Mouse (Mus musculus) stomach, embryonic 16.5 days (tissue): Measurements from ENCODE around the gene Lta. TPM values are rescaled to one million over a fixed set of nuclear protein-coding genes. Genes with fewer than 3 reads are reported as not detected.

ENCODE experiments used
- ATAC-seq: fragments of 200-750 bp; cut with Nextera tagmentation; 2 replicates; pipeline ENCODE4 v1.8.0; 2017; ENCODE audit warnings: moderate number of reproducible peaks, moderate TSS enrichment; ENCODE audit not compliant: insufficient read depth, low FRiP score
- H3K27ac ChIP-seq: fragments of 300-500 bp; sonication (generic); 2 replicates; pipeline ENCODE4 v1.5.1; 2014; ENCODE audit warnings: low read length
- H3K27me3 ChIP-seq: fragments of 300-500 bp; sonication (generic); 2 replicates; pipeline ENCODE4 v1.6.1; 2014; ENCODE audit warnings: low read length, control low read depth, mixed read lengths; ENCODE audit not compliant: control insufficient read depth, insufficient read depth
- H3K36me3 ChIP-seq: fragments of 300-500 bp; sonication (generic); 2 replicates; pipeline ENCODE4 v1.6.1; 2014; ENCODE audit warnings: low read length; ENCODE audit not compliant: control insufficient read depth, insufficient read depth
- H3K4me1 ChIP-seq: fragments of 300-500 bp; sonication (generic); 2 replicates; pipeline ENCODE4 v1.6.1; 2014; ENCODE audit warnings: low read length, control low read depth, mixed read lengths; ENCODE audit not compliant: control insufficient read depth, insufficient read depth
- H3K4me2 ChIP-seq: fragments of 300-500 bp; sonication (generic); 2 replicates; pipeline ENCODE4 v1.6.1; 2014; ENCODE audit warnings: low read depth, low read length, mixed read lengths
- H3K4me3 ChIP-seq: fragments of 300-500 bp; sonication (generic); replicated peaks from 2 replicates; pipeline ENCODE4 v1.5.1; 2014; ENCODE audit warnings: mild to moderate bottlenecking, low read length
- H3K9ac ChIP-seq: fragments of 300-500 bp; sonication (generic); 2 replicates; pipeline ENCODE4 v1.6.1; 2014; ENCODE audit warnings: low read length
- H3K9me3 ChIP-seq: fragments of 300-500 bp; sonication (generic); replicated peaks from 2 replicates; pipeline ENCODE4 v1.6.1; 2016; ENCODE audit warnings: low read length, control low read depth; ENCODE audit not compliant: control insufficient read depth
- WGBS: fragments of 180-500 bp; shearing (Covaris S2); extraction: QIAGEN DNeasy Blood & Tissue Kit; methylation state at CpG from one replicate; pipeline ENCODE4 v1.1.7; 2014; 5-methylcytosine and 5-hydroxymethylcytosine counted together
- polyA plus RNA-seq: library from polyadenylated mRNA; unstranded; fragments of >200 nt; fragmentation: Nextera tagmentation; extraction: Ambion mirVana; gene quantifications from 2 replicates; pipeline ENCODE4 v1.2.1, GENCODE M21; 2015

Gene Lta
- polyA plus RNA-seq, 1 experiment from 2014 or later: 0.46 TPM

- H3K9me3 ChIP-seq: no peaks in the 10 kb centered on the region
- peak overlapping the region; percentile 50 for H3K4me2 ChIP-seq
- peak overlapping the region; percentile 74 for H3K27ac ChIP-seq
- peaks cover 4% of the 10 kb centered on the region for H3K4me1 ChIP-seq
- no peaks in the 10 kb centered on the region for H3K27me3 ChIP-seq
- ATAC-seq: peak; percentile 68
- WGBS: 4% methylated on average over 18 of the region's 18 CpGs
- H3K36me3 ChIP-seq: no peaks in the 10 kb centered on the region
- H3K4me3 ChIP-seq: peak overlapping the region; percentile 47
- peak overlapping the region; percentile 47 for H3K9ac ChIP-seq
Observed at GRCm38 (mm10) chr17:35185639-35186611, 19.2 kb downstream of the Lta start.

- Histone ChIP-seq H3K4me1 (no peaks in the 10 kb centered on the region), H3K4me3 (no peak overlapping the region), H3K9ac (no peak overlapping the region), H3K9me3 (no peaks in the 10 kb centered on the region), H3K4me2 (no peak overlapping the region), H3K27ac (no peak overlapping the region), H3K36me3 (no peaks in the 10 kb centered on the region), H3K27me3 (no peaks in the 10 kb centered on the region)
- no peak for ATAC-seq
- 85% methylated on average over 5 of the region's 5 CpGs for WGBS
Observed at GRCm38 (mm10) chr17:35180093-35180492, 25.1 kb downstream of the Lta start.

GRCm38 (mm10) chr17:35178528-35178927 is 26.6 kb downstream of the Lta start:
- no peaks in the 10 kb centered on the region for H3K9me3 ChIP-seq
- no peak overlapping the region for H3K27ac ChIP-seq
- H3K4me2 ChIP-seq: no peak overlapping the region
- ATAC-seq: peak; percentile 77
- no peaks in the 10 kb centered on the region for H3K27me3 ChIP-seq
- H3K36me3 ChIP-seq: no peaks in the 10 kb centered on the region
- H3K4me3 ChIP-seq: no peak overlapping the region
- H3K4me1 ChIP-seq: no peaks in the 10 kb centered on the region
- 14% methylated on average over 5 of the region's 5 CpGs for WGBS
- H3K9ac ChIP-seq: no peak overlapping the region

- Histone ChIP-seq H3K27me3 (no peaks in the 10 kb centered on the region), H3K9ac (0 out of 2 replicates have a peak within 1 kb of the TSS, but pooled peaks have one; percentile 9), H3K27ac (no peak within 1 kb of the TSS), H3K4me2 (no peak within 1 kb of the TSS), H3K4me1 (no peaks in the 10 kb centered on the region), H3K36me3 (no peaks in the 10 kb centered on the region), H3K4me3 (no peak within 1 kb of the TSS), H3K9me3 (no peaks in the 10 kb centered on the region)
- WGBS: 37% methylated on average over 2 of the region's 2 CpGs
- no peak for ATAC-seq
Observed at GRCm38 (mm10) chr17:35175968-35176367, 29.2 kb downstream of the Lta start, which contains the start of gene Aif1. Gene Aif1 (minus strand): TSS chr17:35176068.

GRCm38 (mm10) chr17:35175382-35175781 is 29.8 kb downstream of the Lta start:
- no peaks in the 10 kb centered on the region for H3K27me3 ChIP-seq
- no peaks in the 10 kb centered on the region for H3K36me3 ChIP-seq
- H3K4me2 ChIP-seq: no peak overlapping the region
- H3K4me3 ChIP-seq: no peak overlapping the region
- H3K27ac ChIP-seq: no peak overlapping the region
- ATAC-seq: no peak
- WGBS: 69% methylated on average over 6 of the region's 6 CpGs
- no peaks in the 10 kb centered on the region for H3K4me1 ChIP-seq
- H3K9ac ChIP-seq: no peak overlapping the region
- H3K9me3 ChIP-seq: no peaks in the 10 kb centered on the region

GRCm38 (mm10) chr17:35174201-35174977 is 30.8 kb downstream of the Lta start:
- H3K4me1 ChIP-seq: no peaks in the 10 kb centered on the region
- no peaks in the 10 kb centered on the region for H3K27me3 ChIP-seq
- no peak overlapping the region for H3K9ac ChIP-seq

GRCm38 (mm10) chr17:35173329-35173728 is 31.8 kb downstream of the Lta start:
- H3K4me3 ChIP-seq: no peak overlapping the region
- ATAC-seq: no peak
- no peak overlapping the region for H3K27ac ChIP-seq
- no peaks in the 10 kb centered on the region for H3K9me3 ChIP-seq
- H3K36me3 ChIP-seq: no peaks in the 10 kb centered on the region
- no peaks in the 10 kb centered on the region for H3K27me3 ChIP-seq
- no peaks in the 10 kb centered on the region for H3K4me1 ChIP-seq
- H3K4me2 ChIP-seq: no peak overlapping the region
- no peak overlapping the region for H3K9ac ChIP-seq
- 77% methylated on average over 3 of the region's 3 CpGs for WGBS

More at GRCm38 (mm10) chr17:35174201-35174977, 30.8 kb downstream of the Lta start:
- no peak overlapping the region for H3K4me3 ChIP-seq
- H3K4me2 ChIP-seq: no peak overlapping the region
- WGBS: 64% methylated on average over 8 of the region's 8 CpGs
- no peaks in the 10 kb centered on the region for H3K36me3 ChIP-seq
- H3K27ac ChIP-seq: no peak overlapping the region
- no peak for ATAC-seq
- no peaks in the 10 kb centered on the region for H3K9me3 ChIP-seq

- Histone ChIP-seq H3K9ac (no peak overlapping the region), H3K4me2 (no peak overlapping the region), H3K27ac (no peak overlapping the region), H3K4me3 (no peak overlapping the region), H3K27me3 (no peaks in the 10 kb centered on the region), H3K36me3 (no peaks in the 10 kb centered on the region), H3K9me3 (no peaks in the 10 kb centered on the region), H3K4me1 (no peaks in the 10 kb centered on the region)
- WGBS: 61% methylated on average over 11 of the region's 11 CpGs
- ATAC-seq: no peak
Observed at GRCm38 (mm10) chr17:35172445-35173234, 32.5 kb downstream of the Lta start.
